Mouse (Mus musculus): Measurements from ENCODE around the gene Trp53rka. TPM values are rescaled to one million over a fixed set of nuclear protein-coding genes. Genes with fewer than 3 reads are reported as not detected.

The Trp53rka gene
- total RNA-seq, 2 experiments from 2014 or later = 8.6 to 9.4 TPM

DNA sequence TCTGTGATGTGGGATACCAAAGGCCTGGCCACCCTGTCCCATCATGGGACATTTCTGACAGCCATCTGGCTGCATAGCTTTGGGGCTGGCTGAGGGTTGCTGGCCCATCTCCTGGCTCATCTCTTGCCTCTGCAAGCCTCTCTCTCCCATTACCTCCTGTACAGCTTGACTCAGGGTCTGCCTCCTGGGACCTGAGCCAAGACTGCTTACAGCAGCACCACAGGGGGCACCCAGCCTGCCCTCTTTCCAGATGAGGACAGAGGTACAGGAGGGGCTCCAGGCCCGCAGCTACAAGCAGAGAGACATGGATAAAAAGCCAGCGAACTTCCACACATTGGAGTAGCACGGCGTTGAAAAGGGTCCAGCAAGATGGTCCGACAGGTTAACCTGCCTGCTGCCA is 6.7 kb downstream of the Trp53rka start:
- no peak for ATAC-seq (replicated peaks; ENCODE audit: poor library complexity)

DNA sequence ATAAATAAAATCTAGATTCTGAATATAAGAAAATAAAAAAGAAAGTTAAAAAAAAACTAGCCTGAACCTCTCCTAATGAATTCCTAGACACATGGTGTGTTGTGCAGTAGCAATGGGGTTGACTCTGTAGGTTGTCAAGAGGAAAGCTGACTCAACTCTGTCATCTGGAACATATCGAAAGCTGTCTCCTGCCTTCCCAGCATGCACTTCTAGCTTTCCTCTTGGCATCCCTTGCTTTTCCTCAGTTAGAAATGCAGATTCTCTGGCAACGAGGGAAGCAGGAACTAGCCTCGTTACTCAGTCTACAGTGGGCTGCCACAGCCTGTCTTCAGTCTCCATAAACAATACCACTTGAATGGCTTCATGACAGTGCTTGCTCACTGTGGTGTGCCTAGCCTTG is 7.3 kb downstream of the Trp53rka start:
- no peak for ATAC-seq (replicated peaks; ENCODE audit: poor library complexity)

- ATAC-seq (replicated peaks; ENCODE audit: poor library complexity) = no peak
These were observed 9.0 kb downstream of the Trp53rka start for GRCm38 (mm10) chr2:165484152-165484551.

DNA sequence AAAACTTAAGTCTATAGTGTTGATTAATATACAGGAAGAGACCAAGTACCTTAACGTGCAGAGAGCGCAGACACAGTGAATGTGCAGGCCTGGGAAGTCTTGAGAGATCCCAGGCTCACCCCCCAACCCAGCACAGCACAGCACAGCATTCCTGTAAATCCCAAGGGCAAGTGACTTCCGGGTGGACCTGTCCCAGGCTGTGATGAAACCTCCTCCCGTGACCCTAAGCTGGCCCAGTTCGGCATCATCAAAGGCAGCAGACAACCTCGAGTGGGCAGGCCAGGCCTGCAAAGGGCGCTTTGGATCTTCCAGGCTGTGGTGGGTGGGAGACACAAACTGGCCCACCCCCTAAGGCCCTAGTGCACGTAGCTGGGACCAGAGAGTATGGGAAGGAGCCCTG is 11.1 kb downstream of the Trp53rka start:
- ATAC-seq (replicated peaks; ENCODE audit: poor library complexity) = no peak

GRCm38 (mm10) chr2:165475850-165476249 is 17.3 kb downstream of the Trp53rka start:
- ATAC-seq (replicated peaks; ENCODE audit: poor library complexity) = no peak

- no peak for ATAC-seq (replicated peaks; ENCODE audit: poor library complexity)
These were observed 17.7 kb downstream of the Trp53rka start for GRCm38 (mm10) chr2:165475412-165475811.

DNA sequence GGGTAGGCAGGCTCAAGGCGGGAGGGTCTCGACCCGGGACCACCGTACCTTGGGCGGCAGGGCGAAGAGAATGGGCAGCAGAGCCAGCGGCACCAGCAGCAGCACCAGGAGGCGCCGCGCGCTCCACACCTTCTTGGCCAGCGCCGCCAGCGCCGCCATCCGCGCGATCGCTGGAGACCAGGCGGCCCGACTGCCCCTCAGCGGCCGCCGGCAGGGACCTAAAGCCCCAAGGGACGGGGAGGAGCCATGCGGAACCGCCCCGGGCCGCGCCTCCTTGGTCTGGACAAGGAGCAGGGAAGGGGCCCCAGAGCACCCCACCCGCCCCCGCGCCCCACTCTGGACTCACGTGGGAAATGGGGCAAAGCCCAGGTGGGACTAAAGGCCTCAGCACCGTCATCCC is 20.1 kb downstream of the Trp53rka start, which contains the start of gene Slc13a3:
Gene Slc13a3, minus strand, starts transcription at position 228 of the 400 bp plus-strand sequence.
- no peak for ATAC-seq (replicated peaks; ENCODE audit: poor library complexity)

DNA sequence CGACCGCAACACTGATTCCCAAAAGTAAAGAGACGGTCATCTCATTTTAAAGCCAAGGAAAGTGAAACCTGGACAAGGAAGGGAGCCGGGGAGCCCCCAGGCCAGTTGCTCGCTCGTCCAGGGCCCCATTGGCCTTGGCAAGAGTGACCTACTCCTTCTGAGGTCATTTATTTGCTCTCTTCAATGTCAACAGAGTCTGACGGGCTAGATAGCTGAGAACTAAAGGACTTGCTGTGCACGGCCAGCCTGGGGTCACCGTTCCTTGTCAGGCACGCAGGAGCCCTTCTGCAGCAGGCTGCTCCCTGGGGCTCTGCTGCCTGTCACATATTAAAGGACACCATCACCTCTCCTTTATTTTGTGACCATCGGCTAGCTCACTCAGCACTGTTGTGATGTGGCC is 21.2 kb downstream of the Trp53rka start:
- no peak for ATAC-seq (replicated peaks; ENCODE audit: poor library complexity)

DNA sequence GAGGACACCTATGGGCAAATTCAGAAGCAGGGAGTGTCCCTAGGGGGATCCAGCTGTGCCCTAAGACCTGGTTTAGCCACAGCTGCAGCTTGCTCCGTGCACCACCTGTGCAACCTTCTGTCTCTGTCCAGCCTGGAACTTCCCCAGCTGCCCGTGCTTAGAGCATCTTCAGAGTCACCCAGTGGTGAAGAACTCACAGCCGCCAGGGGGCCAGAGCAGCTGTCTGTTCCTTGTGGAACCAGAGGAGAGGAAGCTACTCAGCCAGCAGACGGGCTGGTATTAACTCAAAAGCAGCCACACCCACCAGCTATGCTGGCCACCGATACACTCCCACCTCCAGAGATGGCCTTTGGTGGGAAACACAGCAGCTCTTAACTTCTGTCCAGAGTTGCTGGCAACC is 23.0 kb downstream of the Trp53rka start:
- peak; percentile 61; the same call in 1 of the 2 replicates for ATAC-seq (replicated peaks; ENCODE audit: poor library complexity)

DNA sequence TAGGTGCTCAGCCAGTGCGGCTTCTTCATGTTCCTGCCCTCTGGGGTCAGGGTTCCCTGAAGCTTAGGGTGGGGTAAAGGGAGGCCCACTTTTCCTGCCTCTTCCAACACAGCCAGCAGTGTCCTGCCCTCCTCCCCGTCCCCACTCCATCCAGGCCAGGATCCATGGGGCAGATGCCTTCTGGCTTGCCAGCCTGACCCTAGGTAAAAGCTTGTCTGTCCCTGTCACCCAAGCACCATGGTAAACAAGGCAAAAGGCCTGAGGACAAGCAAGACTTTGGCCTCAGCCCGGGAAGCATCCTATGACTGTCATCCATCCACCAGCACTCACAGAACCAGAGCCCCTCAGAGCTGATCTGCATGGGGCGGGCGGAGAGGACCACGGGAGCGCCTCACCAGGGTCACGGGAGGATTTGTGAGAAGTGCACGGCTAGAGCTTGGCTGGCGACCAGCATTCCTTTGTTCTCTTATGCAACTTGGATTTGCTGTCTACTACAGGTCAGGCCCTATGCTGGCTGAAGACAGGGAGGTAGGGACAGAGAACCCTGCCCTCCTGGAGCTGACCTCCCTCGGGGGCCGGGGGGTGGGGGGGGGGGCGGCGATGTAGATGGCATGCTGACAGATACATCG is 25.2 kb downstream of the Trp53rka start:
- ATAC-seq (replicated peaks; ENCODE audit: poor library complexity) = no peak

DNA sequence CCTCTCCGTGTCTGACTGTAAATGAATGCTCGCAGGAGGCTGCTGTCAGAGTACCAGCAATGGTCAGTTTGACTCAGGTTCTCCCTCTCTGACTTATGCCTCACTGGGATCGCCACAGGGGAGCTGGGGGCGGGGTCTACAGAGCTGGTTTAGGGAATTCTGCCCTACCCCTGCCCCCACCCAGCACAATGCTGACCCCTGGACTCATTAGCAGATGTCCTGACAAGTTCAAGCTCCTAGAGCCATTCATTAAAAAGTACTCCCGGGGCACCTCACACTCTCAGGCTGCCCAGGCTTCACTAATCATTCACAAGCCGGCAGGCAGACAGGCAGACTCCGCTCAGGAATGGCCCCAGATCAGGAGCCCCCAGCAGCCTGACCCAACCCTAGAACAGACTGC is 33.5 kb downstream of the Trp53rka start:
- no peak for ATAC-seq (replicated peaks; ENCODE audit: poor library complexity)

DNA sequence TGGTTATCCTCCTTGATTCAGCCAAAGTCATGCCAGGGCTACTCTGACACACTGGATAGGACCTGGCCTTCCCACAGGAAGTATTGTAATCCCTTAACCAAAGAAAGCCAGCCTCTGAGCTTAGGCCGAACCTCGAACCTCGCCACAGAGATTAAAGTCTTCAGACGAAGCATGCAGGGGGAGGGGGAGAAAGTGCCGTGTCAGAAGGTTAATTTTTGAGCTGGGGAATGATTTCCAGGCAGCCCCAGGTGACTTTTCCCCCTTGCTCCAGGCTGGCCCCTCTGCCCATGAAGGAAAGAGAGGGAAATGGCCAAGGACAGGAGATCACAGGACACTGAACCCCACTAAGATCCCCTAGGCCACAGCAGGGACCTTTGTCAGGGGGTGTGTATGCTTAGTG is 34.9 kb downstream of the Trp53rka start:
- no peak for ATAC-seq (replicated peaks; ENCODE audit: poor library complexity)

- ATAC-seq (replicated peaks; ENCODE audit: poor library complexity) = peak; percentile 54
These were observed 36.4 kb downstream of the Trp53rka start for GRCm38 (mm10) chr2:165456710-165457109.

- peak; percentile 77 for ATAC-seq (replicated peaks; ENCODE audit: poor library complexity)
These were observed 40.1 kb downstream of the Trp53rka start for GRCm38 (mm10) chr2:165452730-165453693.

- ATAC-seq (replicated peaks; ENCODE audit: poor library complexity) = peak; percentile 36
These were observed 44.6 kb downstream of the Trp53rka start for GRCm38 (mm10) chr2:165448475-165448874.

- peak; percentile 52 for ATAC-seq (replicated peaks; ENCODE audit: poor library complexity)
These were observed 48.3 kb downstream of the Trp53rka start for GRCm38 (mm10) chr2:165444861-165445260.

DNA sequence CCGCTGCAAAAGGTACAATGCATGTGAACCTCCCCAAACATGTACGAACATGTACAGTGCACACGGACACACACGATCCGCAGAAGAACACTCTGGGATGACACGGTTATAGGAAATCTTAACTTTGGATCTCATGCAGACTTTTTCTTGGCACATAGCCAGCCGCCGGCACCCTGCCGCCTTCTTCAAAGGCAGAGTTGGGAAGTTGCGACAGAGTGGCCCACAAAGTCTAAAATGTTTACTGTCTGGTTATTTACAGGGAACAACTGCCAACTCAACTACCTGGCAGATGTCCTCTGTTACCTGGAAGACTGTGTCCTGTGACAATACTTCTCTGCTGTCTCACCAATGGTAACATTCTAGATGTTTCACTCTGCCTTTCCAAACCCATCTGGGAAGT is 50.1 kb downstream of the Trp53rka start:
- ATAC-seq (replicated peaks; ENCODE audit: poor library complexity) = no peak

DNA sequence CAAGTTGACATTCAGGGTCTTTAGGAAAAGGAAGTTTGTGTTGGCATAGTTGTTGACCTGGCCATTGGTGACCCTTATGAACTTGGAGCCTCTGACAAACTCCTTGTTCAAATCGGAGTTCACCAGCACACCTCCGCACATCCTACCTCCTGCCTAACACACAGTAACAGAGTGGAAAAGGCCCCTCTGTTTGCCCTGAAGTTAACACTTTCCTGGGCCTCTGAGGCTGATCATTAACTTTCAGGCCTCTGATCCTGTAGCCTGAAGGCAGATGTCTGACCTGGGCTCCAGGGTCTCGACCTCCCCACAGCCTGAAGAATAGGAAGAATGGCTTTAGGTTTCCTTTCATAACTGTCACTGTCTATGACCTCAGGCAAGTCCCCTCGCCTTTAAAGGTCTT is 51.5 kb downstream of the Trp53rka start:
- no peak for ATAC-seq (replicated peaks; ENCODE audit: poor library complexity)

Measured in megakaryocyte progenitor cell, adult 5-6 weeks (primary cell).